Mouse (Mus musculus) C2C12 (cell line): ENCODE data around the gene Patj.

Experiments used
- CTCF ChIP-seq: IDR thresholded peaks from one replicate; pipeline ENCODE4 v1.5.1; 2011; ENCODE audit not compliant: control insufficient read depth, insufficient read depth, insufficient read length
- FOSL1 ChIP-seq: IDR thresholded peaks from one replicate; pipeline ENCODE4 v1.8.0; 2011; ENCODE audit warnings: mild to moderate bottlenecking, low read length; ENCODE audit not compliant: poor library complexity, insufficient read depth, severe bottlenecking
- MAX ChIP-seq: IDR thresholded peaks from one replicate; pipeline ENCODE4 v1.6.1; 2011; ENCODE audit warnings: mild to moderate bottlenecking, control low read depth
- USF1 ChIP-seq: IDR thresholded peaks from one replicate; pipeline ENCODE4 v1.6.1; 2011; ENCODE audit warnings: low read depth, mild to moderate bottlenecking, control low read depth, moderate library complexity

DNA sequence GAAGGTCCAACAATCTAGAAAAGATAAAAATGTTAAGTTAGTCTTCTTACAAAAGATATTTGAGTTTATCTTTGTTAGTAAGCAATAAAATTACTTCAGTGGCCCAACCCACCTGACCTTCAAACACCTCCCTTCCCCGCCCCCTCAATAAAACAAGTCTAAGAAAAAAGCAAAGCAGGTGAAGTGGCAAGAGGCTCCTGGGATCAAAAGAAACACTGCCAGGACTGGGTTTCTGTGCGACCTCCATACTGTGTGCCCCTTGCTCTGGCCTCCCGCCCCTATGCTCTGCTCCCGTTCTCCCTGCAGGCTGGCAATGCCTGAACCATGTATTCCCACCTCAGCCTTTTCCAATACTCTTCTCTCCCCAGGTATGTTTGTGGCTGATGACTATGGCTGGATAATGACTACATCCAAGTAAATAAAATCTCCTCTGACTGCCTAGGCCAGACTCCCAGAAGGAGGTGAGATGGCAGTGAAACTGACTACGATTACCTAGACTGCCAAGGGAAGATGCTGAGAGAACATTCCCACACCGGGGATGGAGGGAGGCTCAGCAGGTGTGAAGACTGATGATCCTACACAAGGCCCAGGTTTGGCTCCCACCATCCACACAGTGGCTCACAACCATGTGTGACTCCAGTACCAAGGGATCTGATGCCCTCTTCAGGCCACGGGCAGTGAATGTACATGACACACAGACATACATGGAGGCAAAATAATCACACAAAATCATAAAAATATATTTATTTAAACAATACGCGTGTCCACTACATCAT is 37.4 kb upstream of the Patj start:
- no peak for TF ChIP-seq CTCF
- TF ChIP-seq USF1: no peak
- TF ChIP-seq MAX: no peak
- TF ChIP-seq FOSL1: no peak
